9 mouse cellular contexts compared by ENCODE assay signal in the genomic region with DNA sequence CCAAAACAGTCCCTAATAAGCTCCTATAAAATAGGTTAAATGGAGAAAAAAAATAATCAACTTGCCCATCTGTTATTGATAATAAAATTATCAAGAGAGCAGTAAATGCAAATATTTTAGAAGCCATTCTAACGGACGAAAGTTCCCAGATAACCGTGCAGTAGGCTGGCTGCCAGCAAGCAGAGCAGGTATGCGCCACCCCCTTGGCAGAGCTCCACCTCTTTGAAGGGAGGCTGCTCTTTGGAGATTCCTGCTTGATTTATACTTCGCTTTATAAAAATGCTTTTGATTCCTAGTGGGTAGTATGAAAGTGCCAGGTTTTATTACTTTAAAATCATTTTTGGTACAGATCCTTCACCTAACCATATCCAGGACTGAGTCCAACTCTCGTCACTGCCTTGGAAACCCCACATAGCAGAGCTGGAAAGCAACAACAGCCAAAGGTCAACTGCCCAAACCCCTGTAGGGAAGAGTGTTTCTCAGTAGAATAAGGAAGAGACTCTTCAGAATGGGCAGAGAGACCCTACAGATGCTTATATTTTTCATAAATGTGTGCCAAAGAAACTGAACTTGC.
DNase-seq lines count a peak whose midpoint lies in the region; ATAC-seq lines count a peak whose summit lies in the region.
"Had no signal": no experiment of that assay in that cellular context is flagged by ENCODE, and none has a peak within 500 bp of the region (broad histone marks: within the 10 kb centered on the region; RNA-seq: fewer than 3 reads in every experiment).

No protein-coding gene starts in this region.

- ATAC-seq in stomach, embryonic 14.5 days (ENCODE audit: insufficient number of reproducible peaks, insufficient read depth, low FRiP score, low read depth) = 0 out of 2 replicates have a peak, but pooled peaks have one; percentile 53

- no peak overlapping the region for H3K27ac ChIP-seq in stomach, embryonic 14.5 days (ENCODE audit: low read length)
- H3K27ac ChIP-seq: kidney, postnatal 0 days had no signal

- DNase-seq in gastrocnemius, postnatal 10 days = peak; percentile 43
- no peak for DNase-seq in gastrocnemius, adult 18-20 months (ENCODE audit: low spot score)
- DNase-seq in right cerebral cortex, postnatal 14 days = peak; percentile 19
- DNase-seq in right cerebral cortex, postnatal 36 days (ENCODE audit: low spot score in 2 of 2) = no peak
- peak; percentile 75 for DNase-seq in heart, postnatal 4 days
- DNase-seq in thymus, postnatal 14 days = no peak
- no peak for DNase-seq in natural killer cell, adult 2 months (ENCODE audit: low spot score in 2 of 2)

- H3K9ac ChIP-seq in stomach, embryonic 14.5 days (replicated peaks; ENCODE audit: low read depth, low read length) = no peak overlapping the region

- no peak overlapping the region for H3K4me3 ChIP-seq in stomach, embryonic 14.5 days (ENCODE audit: low read depth, low read length)

- WGBS in stomach, embryonic 14.5 days = 32% methylated on average over 6 of the region's 6 CpGs

- no peak overlapping the region for H3K4me2 ChIP-seq in stomach, embryonic 14.5 days (replicated peaks; ENCODE audit: low read depth, low read length)

- H3K27me3 ChIP-seq in stomach, embryonic 14.5 days (ENCODE audit: control insufficient read depth, insufficient read depth, low read length) = no peaks in the 10 kb centered on the region

- H3K9me3 ChIP-seq in stomach, embryonic 14.5 days (ENCODE audit: control insufficient read depth, low read depth, low read length) = no peaks in the 10 kb centered on the region

- H3K4me1 ChIP-seq in stomach, embryonic 14.5 days (ENCODE audit: control insufficient read depth, insufficient read depth, low read length) = 0 out of 2 replicates have a peak, but pooled peaks cover 4% of the 10 kb centered on the region

- H3K36me3 ChIP-seq in stomach, embryonic 14.5 days (ENCODE audit: control insufficient read depth, insufficient read depth, low read length) = no peaks in the 10 kb centered on the region

Comparison
In these comparisons a context has a peak if more than half of its experiments do, and no peak if none do; other contexts are left out.
1. DNase-seq: peak in gastrocnemius, postnatal 10 days (single experiment), right cerebral cortex, postnatal 14 days (single experiment) and heart, postnatal 4 days (single experiment); none in gastrocnemius, adult 18-20 months (single experiment), right cerebral cortex, postnatal 36 days (0 of 2), thymus, postnatal 14 days (single experiment) and natural killer cell, adult 2 months (0 of 2).